Mouse (Mus musculus) ovary, postnatal 10 days (tissue): ENCODE results near the gene Zcchc18.
A peak's percentile ranks its signal among the peaks of the same experiment; 100 is the strongest.
"Not testable (repeated sequence)": the region's sequence is repeated elsewhere in the genome, so short reads cannot be mapped to it uniquely, and the experiment has no call there.

Experiments
- DNase-seq: peaks from one replicate; pipeline ENCODE4 v3.0.0; 2022; ENCODE audit warnings: low spot score

The Zcchc18 gene

GRCm38 (mm10) chrX:136992978-136993547 is at the start of gene Zcchc18:
Zcchc18 (plus strand) TSS chrX:136993155.
- DNase-seq: no peak

GRCm38 (mm10) chrX:136957583-136958279 is 35.2 kb upstream of the Zcchc18 start:
- DNase-seq: peak; percentile 7

GRCm38 (mm10) chrX:136958300-136958699 is 34.7 kb upstream of the Zcchc18 start:
- not testable (repeated sequence) for DNase-seq

GRCm38 (mm10) chrX:136959688-136960087 is 33.3 kb upstream of the Zcchc18 start:
- DNase-seq: no peak

GRCm38 (mm10) chrX:136975397-136975796 is 17.6 kb upstream of the Zcchc18 start, which contains the start of gene Tmsb15b2:
Tmsb15b2 (minus strand) TSS chrX:136975497.
- DNase-seq: not testable (repeated sequence)

GRCm38 (mm10) chrX:136976424-136977084 is 16.4 kb upstream of the Zcchc18 start, which contains the start of the genes Tmsb15l and Tmsb15b1:
Tmsb15l (minus strand) TSS chrX:136976869.
Tmsb15b1 (minus strand) TSS chrX:136976874.
- no peak for DNase-seq

GRCm38 (mm10) chrX:136978616-136979015 is 14.3 kb upstream of the Zcchc18 start:
- DNase-seq: no peak

GRCm38 (mm10) chrX:136986039-136986438 is 6.9 kb upstream of the Zcchc18 start:
- DNase-seq: no peak

- DNase-seq: no peak
These were observed 1.7 kb upstream of the Zcchc18 start for GRCm38 (mm10) chrX:136991274-136991673.

- no peak for DNase-seq
These were observed 577 bp upstream of the Zcchc18 start for GRCm38 (mm10) chrX:136992191-136992965.

GRCm38 (mm10) chrX:136993641-136994040 is 686 bp downstream of the Zcchc18 start:
- no peak for DNase-seq

- DNase-seq: no peak
These were observed 3.3 kb downstream of the Zcchc18 start for GRCm38 (mm10) chrX:136996256-136996655.

GRCm38 (mm10) chrX:137015099-137015709 is 22.2 kb downstream of the Zcchc18 start:
- no peak for DNase-seq

GRCm38 (mm10) chrX:137017668-137018067 is 24.7 kb downstream of the Zcchc18 start:
- no peak for DNase-seq

GRCm38 (mm10) chrX:137019310-137019709 is 26.4 kb downstream of the Zcchc18 start:
- no peak for DNase-seq

GRCm38 (mm10) chrX:137030916-137031315 is 38.0 kb downstream of the Zcchc18 start:
- no peak for DNase-seq

GRCm38 (mm10) chrX:137031726-137032125 is 38.8 kb downstream of the Zcchc18 start:
- DNase-seq: no peak

- DNase-seq: no peak
These were observed 41.4 kb downstream of the Zcchc18 start for GRCm38 (mm10) chrX:137034322-137034721.

- no peak for DNase-seq
These were observed 44.6 kb downstream of the Zcchc18 start for GRCm38 (mm10) chrX:137037470-137037999.

GRCm38 (mm10) chrX:137038000-137038483 is 45.1 kb downstream of the Zcchc18 start, which contains the start of gene Slc25a53:
Slc25a53 (minus strand) TSS chrX:137038302.
- peak; percentile 71 for DNase-seq

- DNase-seq: no peak
These were observed 45.5 kb downstream of the Zcchc18 start for GRCm38 (mm10) chrX:137038502-137038901.
